Mouse (Mus musculus): ENCODE data around the gene Megf11.

- TF ChIP-seq POLR2A (IDR thresholded peaks at IDR 0.05; ENCODE audit: insufficient read length, low read depth), result no peak
- TF ChIP-seq E2F4 (IDR thresholded peaks at IDR 0.05; ENCODE audit: insufficient read depth), result no peak
- TF ChIP-seq MAX (IDR thresholded peaks at IDR 0.05; ENCODE audit: low read depth), result no peak
- no peak for TF ChIP-seq USF1 (IDR thresholded peaks at IDR 0.05; ENCODE audit: low read depth)
- no peak for TF ChIP-seq TCF3 (IDR thresholded peaks at IDR 0.05; ENCODE audit: insufficient read length, low read depth)
Observed at GRCm38 (mm10) chr9:64475942-64476341, 90.5 kb downstream of the Megf11 start.

Measured in myocyte (in vitro differentiated cells).